Mouse (Mus musculus): ENCODE results near the gene Vmn2r118.

Vmn2r118 gene

GRCm38 (mm10) chr17:55625092-55625491 lies at the start of gene Vmn2r118:
Gene Vmn2r118, minus strand, starts transcription at chr17:55625192.
- DNase-seq (ENCODE audit: low spot score in 2 of 2): no peak

GRCm38 (mm10) chr17:55661099-55661498 lies 36.1 kb upstream of the Vmn2r118 start:
- DNase-seq (ENCODE audit: low spot score in 2 of 2): no peak

GRCm38 (mm10) chr17:55590838-55591237 lies 34.2 kb downstream of the Vmn2r118 start:
- no peak for DNase-seq (ENCODE audit: low spot score in 2 of 2)

- DNase-seq (ENCODE audit: low spot score in 2 of 2): no peak
These were observed 63.2 kb downstream of the Vmn2r118 start for GRCm38 (mm10) chr17:55561774-55562173.

GRCm38 (mm10) chr17:55548476-55548875 lies 76.5 kb downstream of the Vmn2r118 start:
- no peak for DNase-seq (ENCODE audit: low spot score in 2 of 2)

All from right cerebral cortex, adult 2 months (tissue).